ENCODE assay signal across 9 mouse cellular contexts in genomic region chr11:83357421-83357820, GRCm38 (mm10). TPM values are rescaled to one million over a fixed set of nuclear protein-coding genes. Genes with fewer than 3 reads are reported as not detected.
DNase-seq lines count a peak whose midpoint lies in the region; ATAC-seq and TF ChIP-seq lines count a peak whose summit lies in the region.
"Had no signal": no experiment of that assay in that cellular context is flagged by ENCODE, and none has a peak within 500 bp of the region (broad histone marks: within the 10 kb centered on the region; RNA-seq: fewer than 3 reads in every experiment).

No protein-coding gene starts in this region.

- H3K27me3 ChIP-seq in midbrain, embryonic 11.5 days (ENCODE audit: control insufficient read depth, insufficient read depth, low read length), result no peaks in the 10 kb centered on the region
- H3K27me3 ChIP-seq in midbrain, embryonic 16.5 days (ENCODE audit: control insufficient read depth, insufficient read depth, low read depth, low read length), result no peaks in the 10 kb centered on the region
- no peaks in the 10 kb centered on the region for H3K27me3 ChIP-seq in cerebellum, adult 2 months (ENCODE audit: control insufficient read depth, insufficient read depth, low read length)
- no peaks in the 10 kb centered on the region for H3K27me3 ChIP-seq in splenic B cell, adult 2 months (ENCODE audit: control insufficient read depth, insufficient read depth, low read length, poor library complexity, severe bottlenecking)
- no peaks in the 10 kb centered on the region for H3K27me3 ChIP-seq in neural tube, embryonic 15.5 days (replicated peaks)
- H3K27me3 ChIP-seq: megakaryocyte, embryonic 14.5 days had no signal

- no peaks in the 10 kb centered on the region for H3K9me3 ChIP-seq in midbrain, embryonic 11.5 days (ENCODE audit: control insufficient read depth, low read length)
- H3K9me3 ChIP-seq in midbrain, embryonic 16.5 days (replicated peaks; ENCODE audit: control insufficient read depth, low read length, poor library complexity, severe bottlenecking), result no peaks in the 10 kb centered on the region
- no peaks in the 10 kb centered on the region for H3K9me3 ChIP-seq in neural tube, embryonic 15.5 days (replicated peaks)
- H3K9me3 ChIP-seq: megakaryocyte, embryonic 14.5 days had no signal

- peak; percentile 37 to 67 for DNase-seq in frontal cortex, adult 2 months (ENCODE audit: extremely low spot score in 1 of 2, low spot score in 1 of 2)
- no peak for DNase-seq in frontal cortex, postnatal 14 days (ENCODE audit: low spot score in 2 of 2)
- DNase-seq in midbrain, embryonic 11.5 days (ENCODE audit: low spot score, missing footprints), result peak; percentile 75
- DNase-seq in cerebellum, adult 2 months, result peak; percentile 40 to 56
- peak; percentile 24 for DNase-seq in kidney, postnatal 14 days
- DNase-seq in splenic B cell, adult 2 months (ENCODE audit: low read depth, low spot score), result peak; percentile 51

- no peak overlapping the region for H3K4me2 ChIP-seq in midbrain, embryonic 11.5 days
- H3K4me2 ChIP-seq in midbrain, embryonic 16.5 days (ENCODE audit: low read length), result no peak overlapping the region
- no peak overlapping the region for H3K4me2 ChIP-seq in neural tube, embryonic 15.5 days

- no peak overlapping the region for H3K4me3 ChIP-seq in midbrain, embryonic 11.5 days (ENCODE audit: low read depth, low read length)
- no peak overlapping the region for H3K4me3 ChIP-seq in midbrain, embryonic 16.5 days (ENCODE audit: low read depth, low read length)
- no peak overlapping the region for H3K4me3 ChIP-seq in cerebellum, adult 2 months (replicated peaks; ENCODE audit: insufficient read depth, low read depth, low read length)
- no peak overlapping the region for H3K4me3 ChIP-seq in neural tube, embryonic 15.5 days (replicated peaks)
- H3K4me3 ChIP-seq: megakaryocyte, embryonic 14.5 days had no signal

- no peak overlapping the region for H3K9ac ChIP-seq in midbrain, embryonic 11.5 days (ENCODE audit: low read length)
- no peak overlapping the region for H3K9ac ChIP-seq in midbrain, embryonic 16.5 days (ENCODE audit: low read depth, low read length)
- no peak overlapping the region for H3K9ac ChIP-seq in neural tube, embryonic 15.5 days (replicated peaks)

- peak; percentile 35; the same call in 1 of the 2 replicates for TF ChIP-seq CTCF in cerebellum, adult 2 months (IDR thresholded peaks at IDR 0.05; ENCODE audit: borderline replicate concordance, insufficient read depth, low read depth, low read length)

- no peaks in the 10 kb centered on the region for H3K36me3 ChIP-seq in midbrain, embryonic 11.5 days (ENCODE audit: control insufficient read depth, insufficient read depth, low read length)
- 0 out of 2 replicates have a peak, but pooled peaks cover 6% of the 10 kb centered on the region for H3K36me3 ChIP-seq in midbrain, embryonic 16.5 days (ENCODE audit: control insufficient read depth, insufficient read depth, low read length)
- peaks cover 6% of the 10 kb centered on the region; the same call in 1 of the 2 replicates for H3K36me3 ChIP-seq in splenic B cell, adult 2 months (ENCODE audit: control insufficient read depth, insufficient read depth, low read length, poor library complexity, severe bottlenecking)
- peaks cover 15% of the 10 kb centered on the region for H3K36me3 ChIP-seq in neural tube, embryonic 15.5 days

- 71% methylated on average over 3 of the region's 3 CpGs for WGBS in midbrain, embryonic 11.5 days
- WGBS in midbrain, embryonic 16.5 days, result 64% methylated on average over 3 of the region's 3 CpGs
- WGBS in cerebellum, adult 2 months, result 66% methylated on average over 3 of the region's 3 CpGs
- 62% methylated on average over 3 of the region's 3 CpGs for WGBS in neural tube, embryonic 15.5 days

- H3K4me1 ChIP-seq in midbrain, embryonic 11.5 days (ENCODE audit: control insufficient read depth, insufficient read depth, low read length), result no peaks in the 10 kb centered on the region
- H3K4me1 ChIP-seq in midbrain, embryonic 16.5 days (ENCODE audit: control insufficient read depth, insufficient read depth, low read length), result no peaks in the 10 kb centered on the region
- H3K4me1 ChIP-seq in cerebellum, adult 2 months (ENCODE audit: control insufficient read depth, insufficient read depth, low read length), result no peaks in the 10 kb centered on the region
- no peaks in the 10 kb centered on the region for H3K4me1 ChIP-seq in neural tube, embryonic 15.5 days
- H3K4me1 ChIP-seq: megakaryocyte, embryonic 14.5 days had no signal

- no peak for TF ChIP-seq POLR2A in cerebellum, adult 2 months (IDR thresholded peaks at IDR 0.05; ENCODE audit: borderline replicate concordance, insufficient read depth, low read length)

- no peak overlapping the region for H3K27ac ChIP-seq in midbrain, embryonic 11.5 days (ENCODE audit: low read depth, low read length)
- H3K27ac ChIP-seq in midbrain, embryonic 16.5 days (ENCODE audit: low read length), result no peak overlapping the region
- no peak overlapping the region for H3K27ac ChIP-seq in cerebellum, adult 2 months (ENCODE audit: insufficient read depth, low read length)
- H3K27ac ChIP-seq in neural tube, embryonic 15.5 days (replicated peaks), result no peak overlapping the region

- no peak for ATAC-seq in midbrain, embryonic 11.5 days (ENCODE audit: low FRiP score)
- ATAC-seq in midbrain, embryonic 16.5 days, result no peak
- ATAC-seq in neural tube, embryonic 15.5 days (ENCODE audit: low FRiP score), result no peak; the same call in 1 of the 2 replicates

RNA-seq across cellular contexts. Expression of gene Rasl10b, which starts 51.5 kb away (rescaled TPM):
- 341 and 351 TPM in 2 replicates for polyA plus RNA-seq in frontal cortex, adult 2 months (2012; rRNA removed)
- 3.0 and 4.6 TPM in 2 replicates for polyA plus RNA-seq in midbrain, embryonic 11.5 days (2014; fragmentation: Nextera tagmentation; extraction: Ambion mirVana)
- 32.9 and 38.2 TPM in 2 replicates for polyA plus RNA-seq in midbrain, embryonic 16.5 days (2015; fragmentation: Nextera tagmentation; extraction: Ambion mirVana)
- 121 and 126 TPM in 2 replicates for polyA plus RNA-seq in cerebellum, adult 2 months (2012; rRNA removed)
- 38.3 and 52.2 TPM in 2 replicates for polyA plus RNA-seq in neural tube, embryonic 15.5 days (2015; fragmentation: Nextera tagmentation; extraction: Ambion mirVana)

RNA-seq across cellular contexts. Expression of gene Pex12, which starts 55.0 kb away (rescaled TPM):
- polyA plus RNA-seq in frontal cortex, adult 2 months (2012; rRNA removed), result 7.3 and 8.7 TPM in 2 replicates
- 20.1 and 20.8 TPM in 2 replicates for polyA plus RNA-seq in midbrain, embryonic 11.5 days (2014; fragmentation: Nextera tagmentation; extraction: Ambion mirVana)
- 16.1 and 16.2 TPM in 2 replicates for polyA plus RNA-seq in midbrain, embryonic 16.5 days (2015; fragmentation: Nextera tagmentation; extraction: Ambion mirVana)
- polyA plus RNA-seq in cerebellum, adult 2 months (2012; rRNA removed), result 8.6 and 9.8 TPM in 2 replicates
- polyA plus RNA-seq in neural tube, embryonic 15.5 days (2015; fragmentation: Nextera tagmentation; extraction: Ambion mirVana), result 14.6 and 16.8 TPM in 2 replicates

RNA-seq across cellular contexts. Expression of gene Ap2b1, which starts 58.6 kb away (rescaled TPM):
- 115 and 125 TPM in 2 replicates for polyA plus RNA-seq in frontal cortex, adult 2 months (2012; rRNA removed)
- 121 and 130 TPM in 2 replicates for polyA plus RNA-seq in midbrain, embryonic 11.5 days (2014; fragmentation: Nextera tagmentation; extraction: Ambion mirVana)
- 135 and 137 TPM in 2 replicates for polyA plus RNA-seq in midbrain, embryonic 16.5 days (2015; fragmentation: Nextera tagmentation; extraction: Ambion mirVana)
- polyA plus RNA-seq in cerebellum, adult 2 months (2012; rRNA removed), result 116 and 117 TPM in 2 replicates
- 100 and 101 TPM in 2 replicates for polyA plus RNA-seq in neural tube, embryonic 15.5 days (2015; fragmentation: Nextera tagmentation; extraction: Ambion mirVana)

Comparison
In these comparisons a context has a peak if more than half of its experiments do, and no peak if none do; other contexts are left out.
1. DNase-seq: peak in frontal cortex, adult 2 months (2 of 2), midbrain, embryonic 11.5 days (single experiment), cerebellum, adult 2 months (2 of 2), kidney, postnatal 14 days (single experiment) and splenic B cell, adult 2 months (single experiment); none in frontal cortex, postnatal 14 days (0 of 2).